Mouse (Mus musculus) ovary, adult 10 weeks (tissue): ENCODE results near the gene Cfd. TPM values are rescaled to one million over a fixed set of nuclear protein-coding genes. Genes with fewer than 3 reads are reported as not detected.

ENCODE experiments used
- polyA plus RNA-seq: library from polyadenylated mRNA; stranded (reverse); fragments of 350-450 nt; fragmentation: Illumina TruSeq; extraction: RNeasy Lipid Tissue Mini Kit (QIAGEN cat#74804); gene quantifications from one replicate; pipeline ENCODE4 v1.2.3, GENCODE M21; 2014

Cfd gene
- polyA plus RNA-seq: 1.5 TPM

GRCm38 (mm10) chr10:79890670-79891069 is at the start of gene Cfd:
Gene Cfd, plus strand, starts transcription at chr10:79890853.

GRCm38 (mm10) chr10:79853860-79854795 is 36.5 kb upstream of the Cfd start, which contains the start of gene Ptbp1:
Gene Ptbp1, plus strand, starts transcription at chr10:79854427.

GRCm38 (mm10) chr10:79874290-79874862 is 16.3 kb upstream of the Cfd start, which contains the start of the genes Prtn3 and Plppr3:
Gene Prtn3, plus strand, starts transcription at chr10:79874476.
Gene Plppr3, minus strand, starts transcription at chr10:79874634.

GRCm38 (mm10) chr10:79886054-79886453 is 4.6 kb upstream of the Cfd start, which contains the start of gene Elane:
Gene Elane, plus strand, starts transcription at chr10:79886247.

GRCm38 (mm10) chr10:79908167-79909091 is 17.8 kb downstream of the Cfd start, which contains the start of gene Med16:
Gene Med16, minus strand, starts transcription at chr10:79908923.

GRCm38 (mm10) chr10:79910556-79910955 is 19.9 kb downstream of the Cfd start, which contains the start of gene Gm26602:
Gene Gm26602, plus strand, starts transcription at chr10:79910856.

GRCm38 (mm10) chr10:79916808-79917531 is 26.3 kb downstream of the Cfd start, which contains the start of gene Kiss1r:
Gene Kiss1r, plus strand, starts transcription at chr10:79916971.

GRCm38 (mm10) chr10:79920958-79921535 is 30.4 kb downstream of the Cfd start, which contains the start of gene R3hdm4:
Gene R3hdm4, minus strand, starts transcription at chr10:79921208.

GRCm38 (mm10) chr10:79926491-79927323 is 36.1 kb downstream of the Cfd start, which contains the start of gene Arid3a:
Gene Arid3a, plus strand, starts transcription at chr10:79927043.

Other genes with a start within 250 kb of the Cfd start
- gene Odf3l2, start 245.1 kb upstream of the Cfd start, polyA plus RNA-seq: not detected
- not detected for gene Madcam1, start 226.3 kb upstream of the Cfd start, polyA plus RNA-seq
- gene Tpgs1, start 221.5 kb upstream of the Cfd start, polyA plus RNA-seq: not detected
- not detected for gene Cdc34, start 208.7 kb upstream of the Cfd start, polyA plus RNA-seq
- not detected for gene Gzmm, start 201.8 kb upstream of the Cfd start, polyA plus RNA-seq
- gene Bsg, start 186.4 kb upstream of the Cfd start, polyA plus RNA-seq: 239 TPM
- 0.20 TPM for gene Hcn2, start 174.2 kb upstream of the Cfd start, polyA plus RNA-seq
- gene Polrmt, start 144.3 kb upstream of the Cfd start, polyA plus RNA-seq: not detected
- gene Fgf22, start 135.8 kb upstream of the Cfd start, polyA plus RNA-seq: not detected
- 0.29 TPM for gene Rnf126, start 123.9 kb upstream of the Cfd start, polyA plus RNA-seq
- 1.2 TPM for gene Fstl3, start 113.6 kb upstream of the Cfd start, polyA plus RNA-seq
- gene Prss57, start 99.9 kb upstream of the Cfd start, polyA plus RNA-seq: not detected
- gene Palm, start 97.3 kb upstream of the Cfd start, polyA plus RNA-seq: 0.77 TPM
- gene Misp, start 69.9 kb upstream of the Cfd start, polyA plus RNA-seq: not detected
- 114 TPM for gene Ptbp1, start 36.4 kb upstream of the Cfd start, polyA plus RNA-seq
- not detected for gene Prtn3, start 16.4 kb upstream of the Cfd start, polyA plus RNA-seq
- not detected for gene Plppr3, start 16.2 kb upstream of the Cfd start, polyA plus RNA-seq
- gene Elane, start 4.6 kb upstream of the Cfd start, polyA plus RNA-seq: not detected
- gene Med16, start 18.1 kb downstream of the Cfd start, polyA plus RNA-seq: 0.37 TPM
- gene Gm26602, start 20.0 kb downstream of the Cfd start, polyA plus RNA-seq: not detected
- not detected for gene Kiss1r, start 26.1 kb downstream of the Cfd start, polyA plus RNA-seq
- gene R3hdm4, start 30.4 kb downstream of the Cfd start, polyA plus RNA-seq: 8.0 TPM
- gene Arid3a, start 36.2 kb downstream of the Cfd start, polyA plus RNA-seq: 3.3 TPM
- gene Wdr18, start 69.3 kb downstream of the Cfd start, polyA plus RNA-seq: 1.2 TPM
- not detected for gene Grin3b, start 79.9 kb downstream of the Cfd start, polyA plus RNA-seq
- not detected for gene Tmem259, start 93.5 kb downstream of the Cfd start, polyA plus RNA-seq
- gene Cnn2, start 97.7 kb downstream of the Cfd start, polyA plus RNA-seq: 10.0 TPM
- 0.14 TPM for gene Abca7, start 105.6 kb downstream of the Cfd start, polyA plus RNA-seq
- not detected for gene Arhgap45, start 125.8 kb downstream of the Cfd start, polyA plus RNA-seq
- gene Polr2e, start 148.9 kb downstream of the Cfd start, polyA plus RNA-seq: 0.51 TPM
- 21.6 TPM for gene Gpx4, start 156.3 kb downstream of the Cfd start, polyA plus RNA-seq
- 0.29 TPM for gene Sbno2, start 214.7 kb downstream of the Cfd start, polyA plus RNA-seq
- 4.8 TPM for gene Stk11, start 224.9 kb downstream of the Cfd start, polyA plus RNA-seq
- gene Atp5d, start 247.8 kb downstream of the Cfd start, polyA plus RNA-seq: 0.34 TPM
- not detected for gene Cbarp, start 250.0 kb downstream of the Cfd start, polyA plus RNA-seq